Mouse (Mus musculus) neural tube, embryonic 12.5 days (tissue): Measurements from ENCODE around the gene Ankrd55. TPM values are rescaled to one million over a fixed set of nuclear protein-coding genes. Genes with fewer than 3 reads are reported as not detected.

Source experiments
- ATAC-seq: fragments of 200-750 bp; cut with Nextera tagmentation; 2 replicates; pipeline ENCODE4 v1.8.0; 2017; ENCODE audit warnings: low read depth, mild to moderate bottlenecking, moderate TSS enrichment, moderate library complexity; ENCODE audit not compliant: low FRiP score
- H3K27ac ChIP-seq: fragments of 300-500 bp; sonication (generic); 2 replicates; pipeline ENCODE4 v1.5.1; 2016
- H3K27me3 ChIP-seq: fragments of 300-500 bp; sonication (generic); replicated peaks from 2 replicates; pipeline ENCODE4 v1.6.1; 2016; ENCODE audit warnings: mild to moderate bottlenecking
- H3K36me3 ChIP-seq: fragments of 300-500 bp; sonication (generic); 2 replicates; pipeline ENCODE4 v1.6.1; 2016; ENCODE audit warnings: mild to moderate bottlenecking
- H3K4me1 ChIP-seq: fragments of 300-500 bp; sonication (generic); 2 replicates; pipeline ENCODE4 v1.6.1; 2016
- H3K4me2 ChIP-seq: fragments of 300-500 bp; sonication (generic); replicated peaks from 2 replicates; pipeline ENCODE4 v1.6.1; 2016; ENCODE audit warnings: mild to moderate bottlenecking
- H3K4me3 ChIP-seq: fragments of 300-500 bp; sonication (generic); 2 replicates; pipeline ENCODE4 v1.5.1; 2016
- H3K9ac ChIP-seq: fragments of 300-500 bp; sonication (generic); 2 replicates; pipeline ENCODE4 v1.6.1; 2016; ENCODE audit warnings: mild to moderate bottlenecking
- H3K9me3 ChIP-seq: fragments of 300-500 bp; sonication (generic); 2 replicates; pipeline ENCODE4 v1.6.1; 2016; ENCODE audit warnings: mild to moderate bottlenecking
- WGBS: fragments of 180-500 bp; shearing (Covaris S2); methylation state at CpG from one replicate; pipeline ENCODE4 v1.1.7; 2016; 5-methylcytosine and 5-hydroxymethylcytosine counted together
- polyA plus RNA-seq: library from polyadenylated mRNA; unstranded; fragments of >200 nt; fragmentation: Nextera tagmentation; extraction: Ambion mirVana; gene quantifications from 2 replicates; pipeline ENCODE4 v1.2.1, GENCODE M21; 2016

The Ankrd55 gene
- polyA plus RNA-seq, 1 experiment from 2014 or later: 3.5 TPM

DNA sequence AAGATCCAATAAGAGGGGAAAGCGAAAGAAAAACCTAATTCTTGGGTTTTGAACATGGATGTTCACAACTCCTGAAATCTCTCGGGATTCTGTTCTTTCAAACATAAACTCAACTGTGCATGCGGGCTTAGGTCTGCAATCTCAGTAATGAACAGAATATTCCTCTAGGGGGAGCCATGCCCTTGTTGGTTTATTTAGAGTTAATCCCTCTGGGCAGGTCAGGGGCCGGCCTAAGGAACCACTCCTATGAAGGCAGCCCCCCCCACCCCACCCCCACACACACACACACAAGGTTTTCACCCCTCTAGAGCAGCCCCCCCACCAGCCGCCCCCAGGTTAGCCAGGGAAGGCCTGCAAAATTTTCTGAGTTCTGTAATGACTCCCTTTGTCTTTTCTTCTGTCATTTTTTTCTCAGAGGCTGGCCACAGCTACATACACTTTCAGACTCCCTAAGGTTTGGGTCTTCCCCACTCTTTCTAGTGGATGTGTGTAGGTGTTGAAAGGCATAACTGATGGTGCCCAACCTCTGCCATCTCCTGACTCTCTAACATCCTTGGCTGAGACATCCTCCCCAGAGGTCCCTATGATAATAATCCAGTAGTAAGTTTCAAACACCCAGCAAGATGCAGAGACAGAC, 16.2 kb upstream of the Ankrd55 start:
- Histone ChIP-seq H3K36me3 (no peaks in the 10 kb centered on the region), H3K27ac (no peak overlapping the region), H3K4me3 (no peak overlapping the region), H3K9me3 (no peaks in the 10 kb centered on the region), H3K4me2 (no peak overlapping the region), H3K4me1 (no peaks in the 10 kb centered on the region), H3K27me3 (no peaks in the 10 kb centered on the region), H3K9ac (no peak overlapping the region)
- 0 out of 2 replicates have a peak, but pooled peaks have one; percentile 21 for ATAC-seq
- WGBS: 17% methylated on average over 5 of the region's 5 CpGs

DNA sequence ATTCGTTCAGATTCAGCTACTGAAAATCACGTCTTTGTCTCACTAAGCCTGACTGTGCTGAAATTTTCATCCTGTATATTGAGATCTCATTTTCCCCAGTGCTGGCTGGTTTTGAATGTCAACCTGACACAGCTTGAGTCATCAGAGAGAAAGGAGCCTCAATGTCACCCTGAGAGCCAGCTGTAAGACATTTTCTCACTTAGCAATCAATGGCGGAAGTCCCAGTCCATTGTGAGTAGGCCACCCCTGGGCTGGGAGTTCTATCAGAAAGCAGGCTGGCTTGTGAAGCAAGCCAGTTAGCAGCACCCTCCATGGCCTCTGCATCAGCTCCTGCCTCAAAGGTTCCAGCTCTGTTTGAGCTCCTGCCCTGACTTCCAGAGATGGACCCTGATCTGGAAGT, 13.6 kb upstream of the Ankrd55 start:
- no peak overlapping the region for H3K4me3 ChIP-seq
- H3K9me3 ChIP-seq: no peaks in the 10 kb centered on the region
- no peaks in the 10 kb centered on the region for H3K36me3 ChIP-seq
- no peak for ATAC-seq
- WGBS: 86% methylated on average over 3 of the region's 3 CpGs
- no peak overlapping the region for H3K9ac ChIP-seq
- H3K27me3 ChIP-seq: no peaks in the 10 kb centered on the region
- H3K4me1 ChIP-seq: peaks cover 5% of the 10 kb centered on the region; the same call in 1 of the 2 replicates
- H3K27ac ChIP-seq: no peak overlapping the region
- no peak overlapping the region for H3K4me2 ChIP-seq

DNA sequence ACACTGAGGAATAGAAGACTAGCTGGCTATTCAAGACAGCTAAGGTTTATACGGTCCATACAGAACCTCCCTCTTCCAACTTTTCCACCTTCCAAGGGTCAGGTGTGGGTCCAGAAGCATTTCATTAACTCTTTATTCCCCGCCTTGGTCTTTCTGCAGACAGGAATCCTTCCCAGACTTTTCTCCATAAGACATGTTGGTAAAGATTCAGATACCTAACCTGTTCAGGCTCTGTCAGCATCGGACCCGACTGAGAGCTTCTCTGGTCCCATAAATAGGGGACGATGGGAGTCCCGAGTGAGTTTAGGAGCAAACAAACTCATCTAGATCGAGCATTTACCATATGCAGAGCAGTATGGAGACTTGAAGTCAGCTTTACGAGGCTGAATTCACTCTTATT, 12.3 kb upstream of the Ankrd55 start:
- no peak overlapping the region for H3K27ac ChIP-seq
- H3K27me3 ChIP-seq: no peaks in the 10 kb centered on the region
- H3K4me1 ChIP-seq: peaks cover 5% of the 10 kb centered on the region; the same call in 1 of the 2 replicates
- 84% methylated on average over 8 of the region's 8 CpGs for WGBS
- ATAC-seq: no peak
- no peak overlapping the region for H3K4me2 ChIP-seq
- no peaks in the 10 kb centered on the region for H3K9me3 ChIP-seq
- no peak overlapping the region for H3K4me3 ChIP-seq
- H3K9ac ChIP-seq: no peak overlapping the region
- H3K36me3 ChIP-seq: no peaks in the 10 kb centered on the region

DNA sequence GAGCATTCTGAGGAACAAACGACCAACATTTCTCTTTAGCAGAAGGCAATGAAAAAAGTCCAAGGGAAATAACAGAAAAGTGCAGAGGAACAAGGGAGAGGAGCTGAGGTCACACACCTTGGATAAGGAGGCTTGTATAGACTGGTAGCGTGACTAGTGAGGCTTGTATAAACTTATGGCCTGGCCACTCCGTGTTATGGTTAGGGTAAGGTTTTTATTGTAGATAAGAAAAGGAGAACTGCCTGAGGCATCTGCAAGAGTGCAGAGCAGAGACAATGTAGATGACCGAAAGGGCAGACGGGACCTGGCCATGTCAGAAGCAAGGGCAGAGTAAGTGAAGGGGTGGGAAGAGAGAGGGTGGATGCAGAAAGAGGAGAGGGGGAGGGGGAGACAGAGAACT, 10.7 kb upstream of the Ankrd55 start:
- no peak overlapping the region for H3K4me2 ChIP-seq
- H3K9ac ChIP-seq: no peak overlapping the region
- H3K4me3 ChIP-seq: no peak overlapping the region
- H3K27me3 ChIP-seq: no peaks in the 10 kb centered on the region
- no peak overlapping the region for H3K27ac ChIP-seq
- H3K9me3 ChIP-seq: no peaks in the 10 kb centered on the region
- no peaks in the 10 kb centered on the region for H3K36me3 ChIP-seq
- WGBS: 73% methylated on average over 5 of the region's 5 CpGs
- peaks cover 5% of the 10 kb centered on the region; the same call in 1 of the 2 replicates for H3K4me1 ChIP-seq
- no peak for ATAC-seq

DNA sequence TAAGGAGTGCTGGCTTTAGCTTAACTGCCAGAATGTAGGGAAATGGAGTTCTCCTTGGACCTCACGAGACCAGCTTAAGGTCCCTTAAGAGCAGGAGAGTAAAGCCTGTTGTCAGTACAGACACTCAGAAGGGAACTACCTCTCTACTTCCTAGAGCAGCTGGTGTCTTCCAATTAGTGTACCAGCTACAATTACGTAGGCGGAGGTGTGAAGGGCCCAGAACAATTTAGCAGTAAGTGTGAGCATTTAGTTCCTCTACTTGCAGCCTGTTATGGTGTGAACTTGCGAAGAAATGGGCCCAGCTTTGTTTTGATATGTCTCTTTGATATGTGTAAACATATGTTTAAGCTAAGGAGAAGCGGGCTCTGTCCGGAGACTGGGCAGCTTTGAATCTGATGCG, 10.0 kb upstream of the Ankrd55 start:
- no peak overlapping the region for H3K4me2 ChIP-seq
- no peaks in the 10 kb centered on the region for H3K9me3 ChIP-seq
- no peaks in the 10 kb centered on the region for H3K36me3 ChIP-seq
- no peak overlapping the region for H3K27ac ChIP-seq
- H3K9ac ChIP-seq: no peak overlapping the region
- no peak for ATAC-seq
- WGBS: 68% methylated on average over 7 of the region's 7 CpGs
- no peak overlapping the region for H3K4me3 ChIP-seq
- H3K27me3 ChIP-seq: no peaks in the 10 kb centered on the region
- peaks cover 5% of the 10 kb centered on the region; the same call in 1 of the 2 replicates for H3K4me1 ChIP-seq

DNA sequence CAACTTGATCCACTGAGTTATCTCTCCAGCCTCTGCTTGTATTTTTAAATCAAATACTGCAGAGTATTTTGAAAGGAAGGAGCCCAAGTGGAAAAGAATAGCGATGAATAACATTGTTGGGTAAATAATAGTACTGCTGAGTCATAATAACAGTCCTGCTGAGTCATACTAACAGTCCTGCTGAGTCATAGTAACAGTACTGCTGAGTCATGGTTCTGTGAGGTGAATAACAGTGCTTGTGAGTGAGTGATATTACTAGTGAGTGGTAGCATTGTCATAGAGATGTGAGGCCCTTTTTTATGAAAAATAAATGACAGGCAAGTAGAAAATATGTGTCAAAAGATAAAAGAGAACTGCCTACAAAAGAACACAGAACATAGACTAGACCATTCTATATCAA, 1.1 kb upstream of the Ankrd55 start:
- H3K4me2 ChIP-seq: no peak overlapping the region
- peaks cover 7% of the 10 kb centered on the region for H3K4me1 ChIP-seq
- no peak overlapping the region for H3K27ac ChIP-seq
- H3K36me3 ChIP-seq: no peaks in the 10 kb centered on the region
- no peak overlapping the region for H3K9ac ChIP-seq
- no peaks in the 10 kb centered on the region for H3K27me3 ChIP-seq
- H3K9me3 ChIP-seq: no peaks in the 10 kb centered on the region
- H3K4me3 ChIP-seq: no peak overlapping the region
- ATAC-seq: no peak
- WGBS: 90% methylated on average over 1 of the region's 1 CpGs

DNA sequence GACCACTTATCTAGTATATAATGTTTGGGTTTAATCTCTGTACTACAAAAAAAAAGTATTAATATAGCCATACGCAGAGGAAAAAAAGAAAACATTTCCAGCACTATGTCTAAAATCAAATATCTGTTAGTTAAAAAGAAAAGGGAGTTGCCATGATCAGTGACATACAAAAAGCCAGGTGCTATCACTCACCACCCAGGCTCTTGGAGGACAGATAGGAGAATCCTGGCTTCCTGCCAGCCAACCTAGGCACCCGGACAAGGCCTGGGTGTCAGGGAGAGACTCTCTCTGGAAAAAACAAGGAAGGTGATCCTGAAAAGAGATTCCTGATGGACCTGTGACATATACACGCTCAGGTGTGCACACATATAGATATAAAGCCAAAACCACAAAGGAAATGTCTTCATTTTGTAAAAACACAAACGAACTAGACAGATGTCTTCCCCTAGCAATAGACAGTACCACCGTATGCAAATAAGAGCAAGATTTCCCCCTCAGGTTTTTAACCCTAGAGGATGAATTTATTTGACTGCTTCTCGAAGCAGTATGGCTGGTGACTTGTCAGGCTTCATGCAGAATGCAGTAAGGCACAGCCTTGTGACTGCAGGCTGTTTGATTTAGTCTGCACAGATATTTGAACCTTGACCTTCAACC, 553 bp upstream of the Ankrd55 start:
- Histone ChIP-seq H3K4me1 (peaks cover 7% of the 10 kb centered on the region), H3K27me3 (no peaks in the 10 kb centered on the region), H3K9me3 (no peaks in the 10 kb centered on the region), H3K36me3 (no peaks in the 10 kb centered on the region), H3K4me2 (peak overlapping the region; percentile 53), H3K4me3 (no peak overlapping the region), H3K9ac (no peak overlapping the region), H3K27ac (no peak overlapping the region; the same call in 1 of the 2 replicates)
- peak; percentile 75 for ATAC-seq
- WGBS: 69% methylated on average over 6 of the region's 6 CpGs

DNA sequence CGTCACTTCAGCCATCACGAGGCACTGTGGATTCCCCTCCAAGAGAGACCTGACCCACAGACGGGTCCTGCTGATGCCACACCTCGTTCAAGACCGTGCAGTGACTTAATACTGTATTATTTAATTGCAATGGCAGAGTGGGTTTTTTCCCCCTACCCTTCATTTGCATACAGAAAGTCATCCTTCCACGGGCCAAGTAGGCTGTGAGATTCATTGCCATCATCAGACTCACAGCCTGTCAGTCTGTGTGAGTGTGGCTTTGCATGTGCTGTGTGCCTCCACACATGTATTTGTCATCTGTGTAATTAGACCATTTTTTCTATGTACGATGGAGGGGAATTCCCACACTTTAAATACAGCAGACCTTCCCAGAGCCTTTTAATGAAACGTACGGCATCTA, 1.1 kb downstream of the Ankrd55 start:
- no peak overlapping the region for H3K9ac ChIP-seq
- no peak overlapping the region for H3K4me3 ChIP-seq

DNA sequence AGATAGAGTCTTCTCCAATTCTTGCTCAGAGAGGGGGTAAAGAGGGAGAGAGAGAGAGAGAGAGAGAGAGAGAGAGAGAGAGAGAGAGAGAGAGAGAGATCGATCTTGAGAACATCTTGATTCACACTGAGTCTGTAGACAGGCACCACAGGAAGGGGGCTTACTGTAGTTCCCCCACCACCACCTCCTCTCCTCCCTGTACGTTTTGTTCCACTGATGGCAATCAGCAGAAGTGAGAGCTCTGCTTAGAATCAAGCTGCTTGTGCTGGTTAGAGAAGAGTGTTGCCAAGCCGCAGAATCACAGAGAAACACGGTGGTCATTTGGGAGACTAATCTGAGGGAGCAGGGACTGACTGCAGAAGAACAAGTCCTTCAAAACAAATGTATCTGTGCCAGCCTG, 1.7 kb downstream of the Ankrd55 start:
- Histone ChIP-seq H3K27ac (no peak overlapping the region), H3K4me2 (peak overlapping the region; percentile 53), H3K9me3 (no peaks in the 10 kb centered on the region), H3K27me3 (no peaks in the 10 kb centered on the region), H3K4me3 (no peak overlapping the region), H3K9ac (no peak overlapping the region), H3K4me1 (peaks cover 7% of the 10 kb centered on the region), H3K36me3 (no peaks in the 10 kb centered on the region)
- no peak for ATAC-seq
- 67% methylated on average over 4 of the region's 4 CpGs for WGBS

More for the DNA sequence above, 1.1 kb downstream of the Ankrd55 start:
- 68% methylated on average over 9 of the region's 9 CpGs for WGBS
- no peaks in the 10 kb centered on the region for H3K27me3 ChIP-seq
- ATAC-seq: no peak
- H3K4me2 ChIP-seq: peak overlapping the region; percentile 53; the same call in 1 of the 2 replicates
- peaks cover 7% of the 10 kb centered on the region for H3K4me1 ChIP-seq
- no peaks in the 10 kb centered on the region for H3K9me3 ChIP-seq
- no peaks in the 10 kb centered on the region for H3K36me3 ChIP-seq
- no peak overlapping the region for H3K27ac ChIP-seq

DNA sequence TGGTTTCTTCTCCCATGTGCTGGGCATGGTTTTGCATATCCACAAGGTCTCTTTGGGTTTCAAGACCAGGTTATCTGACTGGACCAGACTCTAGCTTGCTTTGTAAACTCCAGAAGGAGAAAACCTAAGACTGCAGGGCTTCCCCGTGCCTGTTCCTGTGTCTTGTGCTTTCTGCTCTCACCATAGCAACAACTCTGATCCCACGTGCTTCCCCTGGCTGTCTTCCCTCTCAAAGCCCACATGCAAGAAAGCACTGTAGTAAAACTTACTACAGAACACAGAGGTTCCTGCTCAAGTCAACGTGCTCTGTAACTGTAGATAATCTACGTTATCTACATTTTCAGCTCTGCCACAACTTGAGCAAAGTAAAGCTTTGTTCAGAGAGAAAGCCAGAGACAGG, 4.2 kb downstream of the Ankrd55 start:
- no peaks in the 10 kb centered on the region for H3K36me3 ChIP-seq
- H3K4me1 ChIP-seq: peaks cover 7% of the 10 kb centered on the region
- 73% methylated on average over 4 of the region's 4 CpGs for WGBS
- H3K4me3 ChIP-seq: no peak overlapping the region
- no peaks in the 10 kb centered on the region for H3K27me3 ChIP-seq
- H3K27ac ChIP-seq: no peak overlapping the region
- no peak overlapping the region for H3K4me2 ChIP-seq
- no peaks in the 10 kb centered on the region for H3K9me3 ChIP-seq
- no peak for ATAC-seq
- no peak overlapping the region for H3K9ac ChIP-seq

DNA sequence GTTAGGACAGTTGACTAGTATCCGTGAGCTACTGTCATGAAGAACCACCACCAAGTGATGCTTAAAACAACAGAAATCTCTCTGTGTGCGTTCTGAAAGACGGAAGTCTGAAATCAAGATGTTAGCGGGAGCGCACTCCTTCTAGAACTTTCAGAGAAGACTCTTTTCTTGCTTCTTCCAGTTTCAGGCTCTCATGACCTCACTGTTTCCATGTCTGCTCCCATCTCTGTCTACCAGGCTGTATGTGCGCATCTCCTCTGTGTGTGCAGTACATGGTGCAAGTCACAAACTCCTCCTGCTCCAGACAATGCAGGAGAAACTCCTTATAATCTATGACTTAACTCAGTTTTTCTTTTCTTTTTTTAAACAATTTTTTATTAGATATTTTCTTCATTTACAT, 4.8 kb downstream of the Ankrd55 start:
- Histone ChIP-seq H3K36me3 (no peaks in the 10 kb centered on the region), H3K4me1 (peaks cover 2% of the 10 kb centered on the region), H3K4me2 (no peak overlapping the region), H3K27ac (no peak overlapping the region), H3K27me3 (no peaks in the 10 kb centered on the region), H3K9me3 (no peaks in the 10 kb centered on the region), H3K9ac (no peak overlapping the region), H3K4me3 (no peak overlapping the region)
- 96% methylated on average over 6 of the region's 6 CpGs for WGBS
- no peak for ATAC-seq

DNA sequence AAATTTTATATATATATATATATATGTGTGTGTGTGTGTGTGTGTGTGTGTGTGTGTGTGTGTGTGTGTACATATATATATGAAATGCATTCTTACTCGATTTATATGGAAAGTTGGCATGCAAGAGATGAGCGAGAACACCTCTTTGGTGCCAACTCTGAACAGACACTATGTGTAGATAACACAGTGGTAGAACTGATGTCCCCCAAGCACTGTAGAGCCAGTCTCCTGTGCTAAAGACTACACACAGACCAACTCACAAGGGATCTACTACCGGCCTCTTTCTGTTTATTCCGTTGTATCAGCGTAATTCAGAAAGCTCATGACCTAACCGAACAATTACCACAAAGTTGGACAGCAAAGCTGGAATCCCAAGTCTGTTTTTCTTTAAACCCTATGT, 6.2 kb downstream of the Ankrd55 start:
- H3K9ac ChIP-seq: no peak overlapping the region
- H3K27me3 ChIP-seq: no peaks in the 10 kb centered on the region
- ATAC-seq: no peak
- H3K9me3 ChIP-seq: no peaks in the 10 kb centered on the region
- WGBS: 89% methylated on average over 6 of the region's 6 CpGs
- no peaks in the 10 kb centered on the region for H3K4me1 ChIP-seq
- H3K4me2 ChIP-seq: no peak overlapping the region
- no peaks in the 10 kb centered on the region for H3K36me3 ChIP-seq
- H3K4me3 ChIP-seq: no peak overlapping the region
- H3K27ac ChIP-seq: no peak overlapping the region

DNA sequence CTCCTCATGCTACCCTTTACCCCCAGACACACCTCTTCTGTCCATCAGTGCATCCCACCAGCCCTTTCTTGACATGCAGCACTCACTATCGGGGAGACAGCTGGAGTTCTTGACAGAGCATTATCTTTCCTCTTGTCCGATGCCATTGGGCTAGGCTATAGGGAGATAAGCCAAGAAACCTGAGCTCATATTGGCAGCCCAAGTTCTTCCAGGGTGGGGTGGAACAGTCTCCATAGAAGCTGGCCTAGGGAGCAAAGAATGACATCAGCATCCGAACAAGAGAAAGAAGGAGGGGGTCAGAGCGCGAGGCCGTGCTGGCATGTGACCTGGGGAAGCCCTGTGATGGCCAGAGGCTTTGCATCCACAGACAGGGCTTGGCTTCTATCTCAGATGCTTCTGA, 9.5 kb downstream of the Ankrd55 start:
- Histone ChIP-seq H3K4me3 (no peak overlapping the region), H3K27me3 (no peaks in the 10 kb centered on the region), H3K36me3 (no peaks in the 10 kb centered on the region), H3K4me1 (no peaks in the 10 kb centered on the region), H3K4me2 (no peak overlapping the region), H3K27ac (no peak overlapping the region), H3K9me3 (no peaks in the 10 kb centered on the region), H3K9ac (no peak overlapping the region)
- WGBS: 93% methylated on average over 6 of the region's 6 CpGs
- no peak for ATAC-seq
